ENCODE assay signal across 13 mouse cellular contexts in genomic region chr10:9165598-9165997, GRCm38 (mm10).
DNase-seq lines count a peak whose midpoint lies in the region; ATAC-seq lines count a peak whose summit lies in the region.
"Had no signal": no experiment of that assay in that cellular context is flagged by ENCODE, and none has a peak within 500 bp of the region (broad histone marks: within the 10 kb centered on the region; RNA-seq: fewer than 3 reads in every experiment).

No protein-coding gene starts in this region.

- no peaks in the 10 kb centered on the region for H3K4me1 ChIP-seq in midbrain, embryonic 12.5 days
- H3K4me1 ChIP-seq in midbrain, embryonic 11.5 days (ENCODE audit: control insufficient read depth, insufficient read depth, low read length) = no peaks in the 10 kb centered on the region; the same call in 1 of the 2 replicates
- H3K4me1 ChIP-seq in forebrain, embryonic 13.5 days = peaks cover 15% of the 10 kb centered on the region
- H3K4me1 ChIP-seq in hindbrain, embryonic 16.5 days (ENCODE audit: control insufficient read depth, insufficient read depth, low read depth, low read length) = no peaks in the 10 kb centered on the region
- peaks cover 7% of the 10 kb centered on the region; the same call in 1 of the 2 replicates for H3K4me1 ChIP-seq in neural tube, embryonic 15.5 days

- no peak overlapping the region for H3K9ac ChIP-seq in midbrain, embryonic 12.5 days (replicated peaks)
- no peak overlapping the region for H3K9ac ChIP-seq in midbrain, embryonic 11.5 days (ENCODE audit: low read length)
- H3K9ac ChIP-seq in forebrain, embryonic 13.5 days = no peak overlapping the region
- peak overlapping the region; percentile 28; the same call in 1 of the 2 replicates for H3K9ac ChIP-seq in hindbrain, embryonic 16.5 days (ENCODE audit: low read depth, low read length)
- no peak overlapping the region for H3K9ac ChIP-seq in neural tube, embryonic 15.5 days (replicated peaks)
- H3K9ac ChIP-seq: liver, embryonic 14.5 days had no signal

- H3K4me3 ChIP-seq in midbrain, embryonic 12.5 days = no peak overlapping the region
- no peak overlapping the region for H3K4me3 ChIP-seq in midbrain, embryonic 11.5 days (ENCODE audit: low read depth, low read length)
- H3K4me3 ChIP-seq in forebrain, embryonic 13.5 days = peak overlapping the region; percentile 7; the same call in 1 of the 2 replicates
- H3K4me3 ChIP-seq in hindbrain, embryonic 16.5 days (ENCODE audit: low read length) = peak overlapping the region; percentile 18
- peak overlapping the region; percentile 7 for H3K4me3 ChIP-seq in neural tube, embryonic 15.5 days (replicated peaks)
- H3K4me3 ChIP-seq: myocyte had no signal

- 84% methylated on average over 12 of the region's 12 CpGs for WGBS in midbrain, embryonic 12.5 days
- 87% methylated on average over 12 of the region's 12 CpGs for WGBS in midbrain, embryonic 11.5 days
- WGBS in forebrain, embryonic 13.5 days = 63% methylated on average over 12 of the region's 12 CpGs
- 69% methylated on average over 12 of the region's 12 CpGs for WGBS in hindbrain, embryonic 16.5 days
- 71% methylated on average over 12 of the region's 12 CpGs for WGBS in neural tube, embryonic 15.5 days

- peaks cover 26% of the 10 kb centered on the region for H3K27me3 ChIP-seq in midbrain, embryonic 12.5 days
- peaks cover 12% of the 10 kb centered on the region for H3K27me3 ChIP-seq in midbrain, embryonic 11.5 days (ENCODE audit: control insufficient read depth, insufficient read depth, low read length)
- H3K27me3 ChIP-seq in forebrain, embryonic 13.5 days = no peaks in the 10 kb centered on the region
- H3K27me3 ChIP-seq in hindbrain, embryonic 16.5 days (replicated peaks; ENCODE audit: control insufficient read depth, insufficient read depth, low read length) = no peaks in the 10 kb centered on the region
- H3K27me3 ChIP-seq in neural tube, embryonic 15.5 days (replicated peaks) = 0 out of 2 replicates have a peak, but pooled peaks cover 3% of the 10 kb centered on the region

- no peak for DNase-seq in midbrain, embryonic 11.5 days (ENCODE audit: low spot score, missing footprints)
- DNase-seq in embryo, embryonic 9.5 days (ENCODE audit: extremely low spot score) = no peak
- DNase-seq: cerebellum, adult 9-11 months; kidney, adult 9 months; lung, postnatal 4 days; thymus, postnatal 36 days had no signal

- no peaks in the 10 kb centered on the region for H3K36me3 ChIP-seq in midbrain, embryonic 12.5 days
- no peaks in the 10 kb centered on the region for H3K36me3 ChIP-seq in midbrain, embryonic 11.5 days (ENCODE audit: control insufficient read depth, insufficient read depth, low read length)
- no peaks in the 10 kb centered on the region for H3K36me3 ChIP-seq in forebrain, embryonic 13.5 days (ENCODE audit: poor library complexity, severe bottlenecking)
- H3K36me3 ChIP-seq in hindbrain, embryonic 16.5 days (ENCODE audit: control insufficient read depth, insufficient read depth, low read length) = no peaks in the 10 kb centered on the region
- no peaks in the 10 kb centered on the region for H3K36me3 ChIP-seq in neural tube, embryonic 15.5 days

- peak overlapping the region; percentile 35 for H3K27ac ChIP-seq in midbrain, embryonic 12.5 days (replicated peaks)
- no peak overlapping the region for H3K27ac ChIP-seq in midbrain, embryonic 11.5 days (ENCODE audit: low read depth, low read length)
- peak overlapping the region; percentile 40 for H3K27ac ChIP-seq in forebrain, embryonic 13.5 days
- peak overlapping the region; percentile 33 for H3K27ac ChIP-seq in hindbrain, embryonic 16.5 days (ENCODE audit: low read depth, low read length)
- H3K27ac ChIP-seq in neural tube, embryonic 15.5 days (replicated peaks) = peak overlapping the region; percentile 14
- H3K27ac ChIP-seq: liver, embryonic 14.5 days had no signal

- no peak for ATAC-seq in midbrain, embryonic 12.5 days (ENCODE audit: low FRiP score, low read depth)
- ATAC-seq in midbrain, embryonic 11.5 days (ENCODE audit: low FRiP score) = no peak; the same call in 1 of the 2 replicates
- peak; percentile 48 for ATAC-seq in forebrain, embryonic 13.5 days
- peak; percentile 52 for ATAC-seq in hindbrain, embryonic 16.5 days
- peak; percentile 37; the same call in 1 of the 2 replicates for ATAC-seq in neural tube, embryonic 15.5 days (ENCODE audit: low FRiP score)
- ATAC-seq in megakaryocyte progenitor cell, adult 5-6 weeks (replicated peaks; ENCODE audit: poor library complexity) = no peak

- 0 out of 2 replicates have a peak, but pooled peaks cover 6% of the 10 kb centered on the region for H3K9me3 ChIP-seq in midbrain, embryonic 12.5 days
- H3K9me3 ChIP-seq in midbrain, embryonic 11.5 days (ENCODE audit: control insufficient read depth, low read length) = peaks cover 3% of the 10 kb centered on the region; the same call in 1 of the 2 replicates
- peaks cover 8% of the 10 kb centered on the region; the same call in 1 of the 2 replicates for H3K9me3 ChIP-seq in forebrain, embryonic 13.5 days (replicated peaks)
- no peaks in the 10 kb centered on the region for H3K9me3 ChIP-seq in hindbrain, embryonic 16.5 days (ENCODE audit: control insufficient read depth, low read length)
- H3K9me3 ChIP-seq in neural tube, embryonic 15.5 days (replicated peaks) = no peaks in the 10 kb centered on the region

- H3K4me2 ChIP-seq in midbrain, embryonic 12.5 days (replicated peaks) = peak overlapping the region; percentile 13
- H3K4me2 ChIP-seq in midbrain, embryonic 11.5 days = no peak overlapping the region
- H3K4me2 ChIP-seq in forebrain, embryonic 13.5 days = peak overlapping the region; percentile 52
- H3K4me2 ChIP-seq in hindbrain, embryonic 16.5 days (ENCODE audit: low read length) = peak overlapping the region; percentile 42
- peak overlapping the region; percentile 48 for H3K4me2 ChIP-seq in neural tube, embryonic 15.5 days

Comparison
In these comparisons a context has a peak if more than half of its experiments do, and no peak if none do; other contexts are left out.
1. ATAC-seq: peak in forebrain, embryonic 13.5 days (single experiment), hindbrain, embryonic 16.5 days (single experiment) and neural tube, embryonic 15.5 days (single experiment); none in midbrain, embryonic 12.5 days (single experiment), midbrain, embryonic 11.5 days (single experiment) and megakaryocyte progenitor cell, adult 5-6 weeks (single experiment).
2. H3K4me3 ChIP-seq: peak in forebrain, embryonic 13.5 days (single experiment), hindbrain, embryonic 16.5 days (single experiment) and neural tube, embryonic 15.5 days (single experiment); none in midbrain, embryonic 12.5 days (single experiment) and midbrain, embryonic 11.5 days (single experiment).